Mouse (Mus musculus): Measurements from ENCODE around the gene Fgfr2. TPM values are rescaled to one million over a fixed set of nuclear protein-coding genes. Genes with fewer than 3 reads are reported as not detected.

Fgfr2 gene
- polyA plus RNA-seq, 1 experiment from 2014 or later: 34.1 TPM

GRCm38 (mm10) chr7:131830261-131830660 is 1292.9 kb downstream of the Fgfr2 start:
- WGBS: 67% methylated on average over 1 of the region's 1 CpGs
- Histone ChIP-seq H3K4me1 (replicated peaks) (no peaks in the 10 kb centered on the region), H3K4me2 (no peak overlapping the region)

GRCm38 (mm10) chr7:131826811-131827210 is 1296.3 kb downstream of the Fgfr2 start:
- no peaks in the 10 kb centered on the region for H3K36me3 ChIP-seq
- 82% methylated on average over 5 of the region's 5 CpGs for WGBS
- H3K4me1 ChIP-seq (replicated peaks): no peaks in the 10 kb centered on the region
- ATAC-seq (ENCODE audit: insufficient number of reproducible peaks, low FRiP score): no peak
- H3K4me3 ChIP-seq: no peak overlapping the region
- no peak overlapping the region for H3K27ac ChIP-seq (ENCODE audit: poor library complexity, severe bottlenecking)
- H3K9ac ChIP-seq: no peak overlapping the region
- no peaks in the 10 kb centered on the region for H3K27me3 ChIP-seq (replicated peaks)
- H3K9me3 ChIP-seq (replicated peaks): no peaks in the 10 kb centered on the region
- no peak overlapping the region for H3K4me2 ChIP-seq

More at GRCm38 (mm10) chr7:131830261-131830660, 1292.9 kb downstream of the Fgfr2 start:
- Histone ChIP-seq H3K9ac (no peak overlapping the region), H3K4me3 (no peak overlapping the region), H3K9me3 (replicated peaks) (no peaks in the 10 kb centered on the region), H3K27ac (ENCODE audit: poor library complexity, severe bottlenecking) (no peak overlapping the region), H3K36me3 (no peaks in the 10 kb centered on the region), H3K27me3 (replicated peaks) (0 out of 2 replicates have a peak, but pooled peaks cover 4% of the 10 kb centered on the region)
- no peak for ATAC-seq (ENCODE audit: insufficient number of reproducible peaks, low FRiP score)

GRCm38 (mm10) chr7:131817976-131818375 is 1305.2 kb downstream of the Fgfr2 start:
- Histone ChIP-seq H3K9me3 (replicated peaks) (no peaks in the 10 kb centered on the region), H3K27ac (ENCODE audit: poor library complexity, severe bottlenecking) (no peak overlapping the region), H3K4me3 (no peak overlapping the region), H3K27me3 (replicated peaks) (no peaks in the 10 kb centered on the region), H3K4me2 (no peak overlapping the region), H3K4me1 (replicated peaks) (no peaks in the 10 kb centered on the region), H3K9ac (no peak overlapping the region), H3K36me3 (no peaks in the 10 kb centered on the region)
- WGBS: 77% methylated on average over 6 of the region's 6 CpGs
- no peak for ATAC-seq (ENCODE audit: insufficient number of reproducible peaks, low FRiP score)

- H3K4me1 ChIP-seq (replicated peaks): no peaks in the 10 kb centered on the region
- H3K27me3 ChIP-seq (replicated peaks): no peaks in the 10 kb centered on the region
- no peak overlapping the region for H3K4me3 ChIP-seq
- ATAC-seq (ENCODE audit: insufficient number of reproducible peaks, low FRiP score): no peak
- H3K9ac ChIP-seq: no peak overlapping the region
- H3K4me2 ChIP-seq: no peak overlapping the region
- H3K9me3 ChIP-seq (replicated peaks): no peaks in the 10 kb centered on the region
- H3K27ac ChIP-seq (ENCODE audit: poor library complexity, severe bottlenecking): no peak overlapping the region
- H3K36me3 ChIP-seq: no peaks in the 10 kb centered on the region
- 81% methylated on average over 2 of the region's 2 CpGs for WGBS
Measured at GRCm38 (mm10) chr7:131816641-131817040, 1306.5 kb downstream of the Fgfr2 start.

- no peak overlapping the region for H3K9ac ChIP-seq
- no peaks in the 10 kb centered on the region for H3K9me3 ChIP-seq (replicated peaks)
- no peak overlapping the region for H3K4me3 ChIP-seq
- WGBS: 62% methylated on average over 6 of the region's 6 CpGs
- no peak overlapping the region for H3K27ac ChIP-seq (ENCODE audit: poor library complexity, severe bottlenecking)
- no peaks in the 10 kb centered on the region for H3K36me3 ChIP-seq
- no peaks in the 10 kb centered on the region for H3K27me3 ChIP-seq (replicated peaks)
- H3K4me2 ChIP-seq: no peak overlapping the region
- no peaks in the 10 kb centered on the region for H3K4me1 ChIP-seq (replicated peaks)
- no peak for ATAC-seq (ENCODE audit: insufficient number of reproducible peaks, low FRiP score)
Measured at GRCm38 (mm10) chr7:131812116-131812515, 1311.0 kb downstream of the Fgfr2 start.

- Histone ChIP-seq H3K36me3 (no peaks in the 10 kb centered on the region), H3K9ac (no peak overlapping the region), H3K27me3 (replicated peaks) (no peaks in the 10 kb centered on the region), H3K4me2 (no peak overlapping the region), H3K4me3 (no peak overlapping the region), H3K9me3 (replicated peaks) (no peaks in the 10 kb centered on the region), H3K27ac (ENCODE audit: poor library complexity, severe bottlenecking) (no peak overlapping the region), H3K4me1 (replicated peaks) (no peaks in the 10 kb centered on the region)
- WGBS: 63% methylated on average over 4 of the region's 4 CpGs
- ATAC-seq (ENCODE audit: insufficient number of reproducible peaks, low FRiP score): no peak
Measured at GRCm38 (mm10) chr7:131810916-131811315, 1312.2 kb downstream of the Fgfr2 start.

- peak; percentile 79 for ATAC-seq (ENCODE audit: insufficient number of reproducible peaks, low FRiP score)
- H3K27me3 ChIP-seq (replicated peaks): no peaks in the 10 kb centered on the region
- H3K9ac ChIP-seq: no peak overlapping the region
- no peaks in the 10 kb centered on the region for H3K4me1 ChIP-seq (replicated peaks)
- H3K4me3 ChIP-seq: no peak overlapping the region
- 39% methylated on average over 5 of the region's 5 CpGs for WGBS
- no peak overlapping the region for H3K27ac ChIP-seq (ENCODE audit: poor library complexity, severe bottlenecking)
- no peaks in the 10 kb centered on the region for H3K36me3 ChIP-seq
- no peak overlapping the region for H3K4me2 ChIP-seq
- H3K9me3 ChIP-seq (replicated peaks): no peaks in the 10 kb centered on the region
Measured at GRCm38 (mm10) chr7:131809584-131810181, 1313.5 kb downstream of the Fgfr2 start.

- Histone ChIP-seq H3K27me3 (replicated peaks) (0 out of 2 replicates have a peak, but pooled peaks cover 3% of the 10 kb centered on the region), H3K4me1 (replicated peaks) (no peaks in the 10 kb centered on the region), H3K36me3 (no peaks in the 10 kb centered on the region), H3K4me2 (no peak overlapping the region), H3K9me3 (replicated peaks) (no peaks in the 10 kb centered on the region), H3K27ac (ENCODE audit: poor library complexity, severe bottlenecking) (no peak overlapping the region), H3K9ac (no peak overlapping the region), H3K4me3 (no peak overlapping the region)
- no peak for ATAC-seq (ENCODE audit: insufficient number of reproducible peaks, low FRiP score)
- 18% methylated on average over 2 of the region's 2 CpGs for WGBS
Measured at GRCm38 (mm10) chr7:131807257-131807656, 1315.9 kb downstream of the Fgfr2 start.

GRCm38 (mm10) chr7:131805525-131806202 is 1317.5 kb downstream of the Fgfr2 start:
- H3K27ac ChIP-seq (ENCODE audit: poor library complexity, severe bottlenecking): no peak overlapping the region
- H3K4me1 ChIP-seq (replicated peaks): no peaks in the 10 kb centered on the region
- no peak overlapping the region for H3K9ac ChIP-seq
- WGBS: 81% methylated on average over 9 of the region's 9 CpGs
- no peak overlapping the region for H3K4me2 ChIP-seq
- no peaks in the 10 kb centered on the region for H3K9me3 ChIP-seq (replicated peaks)
- ATAC-seq (ENCODE audit: insufficient number of reproducible peaks, low FRiP score): no peak
- no peak overlapping the region for H3K4me3 ChIP-seq
- H3K36me3 ChIP-seq: no peaks in the 10 kb centered on the region
- H3K27me3 ChIP-seq (replicated peaks): 0 out of 2 replicates have a peak, but pooled peaks cover 3% of the 10 kb centered on the region

- Histone ChIP-seq H3K4me2 (no peak overlapping the region), H3K36me3 (no peaks in the 10 kb centered on the region), H3K9ac (no peak overlapping the region), H3K4me1 (replicated peaks) (no peaks in the 10 kb centered on the region), H3K27ac (ENCODE audit: poor library complexity, severe bottlenecking) (no peak overlapping the region), H3K9me3 (replicated peaks) (no peaks in the 10 kb centered on the region), H3K27me3 (replicated peaks) (0 out of 2 replicates have a peak, but pooled peaks cover 3% of the 10 kb centered on the region), H3K4me3 (no peak overlapping the region)
- 65% methylated on average over 6 of the region's 6 CpGs for WGBS
- no peak for ATAC-seq (ENCODE audit: insufficient number of reproducible peaks, low FRiP score)
Measured at GRCm38 (mm10) chr7:131800416-131801045, 1322.6 kb downstream of the Fgfr2 start.

- WGBS: 54% methylated on average over 6 of the region's 6 CpGs
- no peaks in the 10 kb centered on the region for H3K27me3 ChIP-seq (replicated peaks)
Measured at GRCm38 (mm10) chr7:131797161-131797560, 1326.0 kb downstream of the Fgfr2 start.

More at GRCm38 (mm10) chr7:131797161-131797560, 1326.0 kb downstream of the Fgfr2 start:
- Histone ChIP-seq H3K4me2 (no peak overlapping the region), H3K9ac (no peak overlapping the region), H3K9me3 (replicated peaks) (no peaks in the 10 kb centered on the region), H3K36me3 (no peaks in the 10 kb centered on the region), H3K27ac (ENCODE audit: poor library complexity, severe bottlenecking) (no peak overlapping the region), H3K4me1 (replicated peaks) (no peaks in the 10 kb centered on the region), H3K4me3 (no peak overlapping the region)
- no peak for ATAC-seq (ENCODE audit: insufficient number of reproducible peaks, low FRiP score)
